Mouse (Mus musculus) neural tube, embryonic 13.5 days (tissue): ENCODE data around the gene Cdkl1. TPM values are rescaled to one million over a fixed set of nuclear protein-coding genes. Genes with fewer than 3 reads are reported as not detected.
A peak's percentile ranks its signal among the peaks of the same experiment; 100 is the strongest.

Experiments
- ATAC-seq: fragments of 200-750 bp; cut with Nextera tagmentation; 2 replicates; pipeline ENCODE4 v1.8.0; 2017; ENCODE audit warnings: low read depth, mild to moderate bottlenecking, moderate TSS enrichment, moderate library complexity
- H3K27ac ChIP-seq: fragments of 300-500 bp; sonication (generic); replicated peaks from 2 replicates; pipeline ENCODE4 v1.5.1; 2015; ENCODE audit warnings: moderate library complexity, mild to moderate bottlenecking, inconsistent platforms
- H3K27me3 ChIP-seq: fragments of 300-500 bp; sonication (generic); 2 replicates; pipeline ENCODE4 v1.6.1; 2015; ENCODE audit warnings: mild to moderate bottlenecking, inconsistent platforms
- H3K36me3 ChIP-seq: fragments of 300-500 bp; sonication (generic); 2 replicates; pipeline ENCODE4 v1.6.1; 2015; ENCODE audit warnings: mild to moderate bottlenecking, inconsistent platforms
- H3K4me1 ChIP-seq: fragments of 300-500 bp; sonication (generic); replicated peaks from 2 replicates; pipeline ENCODE4 v1.6.1; 2015; ENCODE audit warnings: inconsistent platforms
- H3K4me2 ChIP-seq: fragments of 300-500 bp; sonication (generic); 2 replicates; pipeline ENCODE4 v1.6.1; 2015; ENCODE audit warnings: inconsistent platforms, mild to moderate bottlenecking, moderate library complexity
- H3K4me3 ChIP-seq: fragments of 300-500 bp; sonication (generic); 2 replicates; pipeline ENCODE4 v1.5.1; 2015; ENCODE audit warnings: mild to moderate bottlenecking, inconsistent platforms
- H3K9ac ChIP-seq: fragments of 300-500 bp; sonication (generic); 2 replicates; pipeline ENCODE4 v1.6.1; 2015; ENCODE audit warnings: moderate library complexity, mild to moderate bottlenecking, inconsistent platforms
- H3K9me3 ChIP-seq: fragments of 300-500 bp; sonication (generic); 2 replicates; pipeline ENCODE4 v1.6.1; 2016; ENCODE audit warnings: inconsistent platforms
- WGBS: fragments of 180-500 bp; shearing (Covaris S2); methylation state at CpG from one replicate; pipeline ENCODE4 v1.1.7; 2015; 5-methylcytosine and 5-hydroxymethylcytosine counted together
- polyA plus RNA-seq: library from polyadenylated mRNA; unstranded; fragments of >200 nt; fragmentation: Nextera tagmentation; extraction: Ambion mirVana; gene quantifications from 2 replicates; pipeline ENCODE4 v1.2.1, GENCODE M21; 2015

The Cdkl1 gene
- polyA plus RNA-seq, 1 experiment from 2014 or later: 2.6 TPM

DNA sequence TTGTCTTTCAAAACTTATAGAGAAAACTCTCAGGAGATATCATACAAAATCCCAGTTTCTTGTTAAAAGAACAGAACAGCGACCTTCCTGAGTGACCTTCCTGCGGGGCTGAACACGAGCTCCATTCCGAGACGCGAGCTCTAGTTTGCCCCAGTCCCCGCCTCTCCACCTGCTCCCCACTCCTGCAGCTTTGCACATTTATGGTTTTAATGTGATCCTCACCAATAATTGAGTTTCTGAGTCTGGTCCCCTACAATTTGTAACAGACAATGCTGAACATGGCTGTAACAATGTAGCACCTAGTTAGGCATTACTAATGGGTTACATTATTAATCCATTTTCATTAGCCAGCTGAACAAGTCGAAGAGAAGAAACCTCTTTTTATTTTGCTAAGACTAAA, 9.6 kb downstream of the Cdkl1 start:
- no peak for ATAC-seq
- no peak overlapping the region for H3K4me2 ChIP-seq

DNA sequence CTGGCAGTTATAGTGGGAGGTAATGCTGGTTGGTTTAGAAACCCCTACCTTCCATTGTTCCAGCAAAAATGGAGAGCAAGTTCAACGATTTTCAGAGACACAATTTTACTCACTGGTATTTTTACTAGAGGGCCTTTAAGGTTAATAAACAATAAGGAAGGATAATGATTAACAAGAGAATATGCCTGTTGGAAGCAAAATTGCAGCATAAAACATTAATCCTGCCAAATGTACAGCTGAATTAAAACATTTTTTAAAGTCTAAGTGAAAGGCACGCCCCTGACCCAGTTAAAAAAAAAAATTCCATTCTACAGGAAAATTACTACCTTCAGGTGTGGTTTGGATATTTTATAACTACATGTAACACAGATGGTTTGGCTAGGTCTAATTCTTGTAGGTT, 13.1 kb downstream of the Cdkl1 start:
- Histone ChIP-seq H3K4me3 (no peak overlapping the region), H3K4me1 (peaks cover 9% of the 10 kb centered on the region), H3K9me3 (no peaks in the 10 kb centered on the region), H3K9ac (no peak overlapping the region), H3K27ac (no peak overlapping the region), H3K27me3 (no peaks in the 10 kb centered on the region), H3K36me3 (no peaks in the 10 kb centered on the region), H3K4me2 (no peak overlapping the region)
- no peak for ATAC-seq
- 67% methylated on average over 2 of the region's 2 CpGs for WGBS

More for the DNA sequence above, 9.6 kb downstream of the Cdkl1 start:
- H3K27me3 ChIP-seq: no peaks in the 10 kb centered on the region
- no peaks in the 10 kb centered on the region for H3K9me3 ChIP-seq
- H3K4me1 ChIP-seq: peaks cover 9% of the 10 kb centered on the region
- no peaks in the 10 kb centered on the region for H3K36me3 ChIP-seq
- H3K9ac ChIP-seq: no peak overlapping the region
- no peak overlapping the region for H3K27ac ChIP-seq
- no peak overlapping the region for H3K4me3 ChIP-seq
- WGBS: 55% methylated on average over 8 of the region's 8 CpGs

GRCm38 (mm10) chr12:69777341-69777730, 13.7 kb downstream of the Cdkl1 start:
- H3K36me3 ChIP-seq: no peaks in the 10 kb centered on the region
- no peak overlapping the region for H3K27ac ChIP-seq
- peaks cover 8% of the 10 kb centered on the region for H3K4me1 ChIP-seq
- no peak for ATAC-seq
- H3K4me3 ChIP-seq: no peak overlapping the region
- no peaks in the 10 kb centered on the region for H3K27me3 ChIP-seq
- WGBS: 91% methylated on average over 6 of the region's 6 CpGs
- no peak overlapping the region for H3K4me2 ChIP-seq
- H3K9ac ChIP-seq: no peak overlapping the region
- no peaks in the 10 kb centered on the region for H3K9me3 ChIP-seq

GRCm38 (mm10) chr12:69776607-69777340, 14.3 kb downstream of the Cdkl1 start:
- Histone ChIP-seq H3K4me3 (no peak overlapping the region), H3K4me2 (no peak overlapping the region), H3K27me3 (no peaks in the 10 kb centered on the region), H3K4me1 (peaks cover 4% of the 10 kb centered on the region), H3K9ac (no peak overlapping the region), H3K36me3 (no peaks in the 10 kb centered on the region), H3K9me3 (no peaks in the 10 kb centered on the region), H3K27ac (no peak overlapping the region)
- WGBS: 75% methylated on average over 11 of the region's 11 CpGs
- ATAC-seq: no peak

- Histone ChIP-seq H3K9ac (no peak overlapping the region), H3K27ac (no peak overlapping the region), H3K4me1 (peaks cover 28% of the 10 kb centered on the region), H3K27me3 (no peaks in the 10 kb centered on the region), H3K36me3 (no peaks in the 10 kb centered on the region), H3K4me2 (no peak overlapping the region), H3K9me3 (no peaks in the 10 kb centered on the region), H3K4me3 (no peak overlapping the region)
- 80% methylated on average over 2 of the region's 2 CpGs for WGBS
- no peak for ATAC-seq
These were observed 22.2 kb downstream of the Cdkl1 start for GRCm38 (mm10) chr12:69768841-69769240.

DNA sequence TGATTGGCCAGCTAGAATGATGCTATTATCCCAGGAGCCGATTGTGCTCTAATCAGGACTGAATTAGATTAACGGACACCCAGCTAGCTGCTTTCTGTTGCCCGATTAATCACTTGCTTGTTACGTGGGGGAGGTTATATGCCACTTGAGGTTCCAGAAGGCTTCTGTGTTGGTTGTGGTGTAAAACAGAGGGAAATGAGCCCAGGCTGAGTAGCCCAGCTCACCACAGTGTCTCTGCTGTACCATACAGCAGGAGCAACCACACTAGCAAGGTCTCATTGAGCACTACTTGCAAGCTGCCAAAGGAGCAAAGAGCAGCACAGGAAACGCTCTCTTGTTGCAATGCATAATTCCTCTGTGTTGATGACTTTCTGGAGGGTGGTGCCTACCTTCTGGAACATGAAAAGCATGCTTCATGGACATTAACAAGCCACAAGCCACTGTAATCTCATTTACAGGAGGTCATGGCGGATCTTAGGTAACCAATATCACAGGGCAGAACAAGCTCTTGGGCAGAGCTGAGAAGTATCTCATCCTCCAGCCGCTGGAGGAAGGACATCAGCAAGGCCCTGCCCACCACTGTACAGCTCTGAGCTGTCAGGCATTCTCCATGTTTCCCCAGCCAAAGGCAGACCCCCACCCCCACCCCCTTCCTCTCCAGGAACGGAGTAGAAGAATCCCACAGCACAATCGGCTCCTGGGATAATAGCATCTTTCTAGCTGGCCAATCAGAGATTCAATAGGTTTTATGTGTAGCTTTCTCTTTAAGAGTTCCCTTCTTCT, 23.4 kb downstream of the Cdkl1 start:
- Histone ChIP-seq H3K27me3 (no peaks in the 10 kb centered on the region), H3K36me3 (no peaks in the 10 kb centered on the region), H3K4me3 (no peak overlapping the region), H3K4me2 (no peak overlapping the region), H3K4me1 (peaks cover 28% of the 10 kb centered on the region), H3K9ac (no peak overlapping the region), H3K27ac (0 out of 2 replicates have a peak overlapping the region, but pooled peaks have one; percentile 14), H3K9me3 (no peaks in the 10 kb centered on the region)
- 37% methylated on average over 9 of the region's 9 CpGs for WGBS
- peak; percentile 51; the same call in 1 of the 2 replicates for ATAC-seq

- no peak overlapping the region for H3K27ac ChIP-seq
- no peak overlapping the region for H3K9ac ChIP-seq
- H3K36me3 ChIP-seq: no peaks in the 10 kb centered on the region
- ATAC-seq: no peak
- WGBS: 60% methylated on average over 10 of the region's 10 CpGs
- no peak overlapping the region for H3K4me3 ChIP-seq
- no peaks in the 10 kb centered on the region for H3K27me3 ChIP-seq
- H3K4me2 ChIP-seq: no peak overlapping the region
- H3K4me1 ChIP-seq: peaks cover 28% of the 10 kb centered on the region
- H3K9me3 ChIP-seq: no peaks in the 10 kb centered on the region
These were observed 24.7 kb downstream of the Cdkl1 start for GRCm38 (mm10) chr12:69766185-69766904.

GRCm38 (mm10) chr12:69765543-69765942, 25.5 kb downstream of the Cdkl1 start:
- H3K9ac ChIP-seq: no peak overlapping the region
- H3K4me2 ChIP-seq: no peak overlapping the region
- WGBS: 46% methylated on average over 9 of the region's 9 CpGs
- H3K27ac ChIP-seq: no peak overlapping the region
- H3K9me3 ChIP-seq: no peaks in the 10 kb centered on the region
- H3K4me1 ChIP-seq: peaks cover 28% of the 10 kb centered on the region
- H3K27me3 ChIP-seq: no peaks in the 10 kb centered on the region
- no peak for ATAC-seq
- H3K36me3 ChIP-seq: no peaks in the 10 kb centered on the region
- no peak overlapping the region for H3K4me3 ChIP-seq

DNA sequence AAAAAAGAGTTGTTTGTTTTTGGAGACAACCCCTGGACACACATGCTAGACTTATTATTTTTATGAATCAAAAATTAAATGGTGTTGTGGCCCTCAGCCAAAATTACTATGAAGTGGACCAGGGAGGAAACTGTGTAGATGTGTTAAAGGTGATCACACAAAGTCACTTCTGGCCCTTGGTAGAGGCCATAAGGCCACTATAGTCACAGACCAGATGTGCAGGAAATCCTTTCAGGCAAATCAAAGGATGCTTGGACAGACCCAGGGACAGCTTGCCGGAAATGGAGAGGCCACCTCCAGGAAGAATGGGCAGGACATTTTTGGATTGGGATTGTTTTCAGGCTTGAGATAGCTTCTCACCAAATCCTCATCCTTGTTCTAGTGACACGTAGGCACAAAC, 29.5 kb downstream of the Cdkl1 start:
- Histone ChIP-seq H3K4me1 (peaks cover 32% of the 10 kb centered on the region), H3K9me3 (no peaks in the 10 kb centered on the region), H3K4me3 (no peak overlapping the region), H3K4me2 (no peak overlapping the region), H3K9ac (no peak overlapping the region), H3K36me3 (no peaks in the 10 kb centered on the region), H3K27ac (no peak overlapping the region), H3K27me3 (no peaks in the 10 kb centered on the region)
- no peak for ATAC-seq
- WGBS: 88% methylated on average over 2 of the region's 2 CpGs

GRCm38 (mm10) chr12:69760743-69761406, 30.2 kb downstream of the Cdkl1 start:
- Histone ChIP-seq H3K9me3 (no peaks in the 10 kb centered on the region), H3K27me3 (no peaks in the 10 kb centered on the region), H3K4me2 (no peak overlapping the region), H3K4me1 (peaks cover 24% of the 10 kb centered on the region), H3K4me3 (no peak overlapping the region), H3K9ac (no peak overlapping the region), H3K36me3 (no peaks in the 10 kb centered on the region), H3K27ac (no peak overlapping the region)
- no peak for ATAC-seq
- 88% methylated on average over 20 of the region's 20 CpGs for WGBS

- Histone ChIP-seq H3K27me3 (no peaks in the 10 kb centered on the region), H3K4me2 (no peak overlapping the region), H3K9me3 (no peaks in the 10 kb centered on the region), H3K27ac (no peak overlapping the region), H3K9ac (no peak overlapping the region), H3K36me3 (no peaks in the 10 kb centered on the region), H3K4me1 (peaks cover 18% of the 10 kb centered on the region), H3K4me3 (no peak overlapping the region)
- no peak for ATAC-seq
- 54% methylated on average over 6 of the region's 6 CpGs for WGBS
These were observed 31.1 kb downstream of the Cdkl1 start for GRCm38 (mm10) chr12:69760014-69760413.
